Comparison of ENCODE assay signal across 10 mouse cellular contexts in genomic region chr7:66936042-66936755, GRCm38 (mm10).
DNase-seq lines count a peak whose midpoint lies in the region; ATAC-seq and TF ChIP-seq lines count a peak whose summit lies in the region.
"Had no signal": no experiment of that assay in that cellular context is flagged by ENCODE, and none has a peak within 500 bp of the region (broad histone marks: within the 10 kb centered on the region; RNA-seq: fewer than 3 reads in every experiment).

No protein-coding gene starts in this region.

- DNase-seq in cerebellum, postnatal 14 days = peak; percentile 52 to 62
- no peak for DNase-seq in cerebellum, adult 11 months
- DNase-seq in kidney, adult 2 months = peak; percentile 15
- DNase-seq in kidney, adult 11 months = no peak
- DNase-seq in Muller cell, postnatal 12 days (ENCODE audit: inconsistent ontology term) = peak; percentile 11
- DNase-seq in c-Kit-positive CD71-positive TER-119-positive erythroid progenitor cells, embryonic 14.5 days (ENCODE audit: low spot score) = no peak

- no peak overlapping the region for H3K9ac ChIP-seq in limb, embryonic 13.5 days
- H3K9ac ChIP-seq: midbrain, embryonic 12.5 days had no signal

- no peak overlapping the region for H3K4me2 ChIP-seq in limb, embryonic 13.5 days (replicated peaks)
- H3K4me2 ChIP-seq: midbrain, embryonic 12.5 days had no signal

- H3K4me1 ChIP-seq in kidney, adult 2 months (ENCODE audit: control insufficient read depth, insufficient read depth, low read length) = no peaks in the 10 kb centered on the region
- H3K4me1 ChIP-seq in limb, embryonic 13.5 days = peaks cover 51% of the 10 kb centered on the region

- H3K4me3 ChIP-seq in kidney, adult 2 months (ENCODE audit: insufficient read depth, low read depth, low read length) = no peak overlapping the region
- H3K4me3 ChIP-seq in limb, embryonic 13.5 days = no peak overlapping the region
- H3K4me3 ChIP-seq: layer of hippocampus, adult 2 months; midbrain, embryonic 12.5 days had no signal

- TF ChIP-seq CTCF in kidney, adult 2 months (conservative IDR thresholded peaks at IDR 0.05; ENCODE audit: insufficient read depth, insufficient read length, low read depth, low read length) = no peak

- ATAC-seq in limb, embryonic 13.5 days (ENCODE audit: low FRiP score, low read depth) = no peak
- no peak for ATAC-seq in CD4-positive, CD25-positive, alpha-beta regulatory T cell, adult 4 months

- 80% methylated on average over 8 of the region's 8 CpGs for WGBS in kidney, adult 2 months
- WGBS in limb, embryonic 13.5 days = 71% methylated on average over 8 of the region's 8 CpGs

- no peaks in the 10 kb centered on the region for H3K9me3 ChIP-seq in limb, embryonic 13.5 days
- H3K9me3 ChIP-seq: midbrain, embryonic 12.5 days had no signal

- H3K27me3 ChIP-seq in kidney, adult 2 months (replicated peaks; ENCODE audit: control insufficient read depth, insufficient read depth, low read length) = no peaks in the 10 kb centered on the region
- no peaks in the 10 kb centered on the region for H3K27me3 ChIP-seq in limb, embryonic 13.5 days
- H3K27me3 ChIP-seq: midbrain, embryonic 12.5 days had no signal

- no peak for TF ChIP-seq POLR2A in kidney, adult 2 months (IDR thresholded peaks at IDR 0.05; ENCODE audit: low read depth, low read length)

- H3K36me3 ChIP-seq in kidney, adult 2 months (ENCODE audit: control insufficient read depth, insufficient read depth, low read length) = no peaks in the 10 kb centered on the region
- no peaks in the 10 kb centered on the region for H3K36me3 ChIP-seq in limb, embryonic 13.5 days
- H3K36me3 ChIP-seq: midbrain, embryonic 12.5 days had no signal

- no peak overlapping the region for H3K27ac ChIP-seq in kidney, adult 2 months (ENCODE audit: insufficient read depth, low read depth, low read length)
- H3K27ac ChIP-seq in limb, embryonic 13.5 days = peak overlapping the region; percentile 15; the same call in 1 of the 2 replicates
- H3K27ac ChIP-seq: layer of hippocampus, adult 2 months; midbrain, embryonic 12.5 days had no signal

Comparison
In these comparisons a context has a peak if more than half of its experiments do, and no peak if none do; other contexts are left out.
1. DNase-seq: peak in cerebellum, postnatal 14 days (2 of 2), kidney, adult 2 months (single experiment) and Muller cell, postnatal 12 days (single experiment); none in cerebellum, adult 11 months (single experiment), kidney, adult 11 months (single experiment) and c-Kit-positive CD71-positive TER-119-positive erythroid progenitor cells, embryonic 14.5 days (single experiment).